Mouse (Mus musculus) left cerebral cortex, postnatal 10 days (tissue): ENCODE measurements at regions not wholly inside any gene's neighbourhood (a gene's known extent, or its start where the extent isn't known, plus 50 kb on each side); places are given as distances from the start of the nearest gene placed in this dataset.
A peak's percentile ranks its signal among the peaks of the same experiment; 100 is the strongest.

Source experiments
- DNase-seq, 2 experiments: peaks; one replicate each; pipeline ENCODE4 v3.0.0; 2021 to 2022; ENCODE audit warnings: low spot score in 2 of 2, mixed read lengths in 1 of 2; ENCODE audit errors: extremely low spot score in 1 of 2
- intact Hi-C: fragments of 180-260 bp; cut with DNase I; formaldehyde crosslinking; loops from one replicate; pipeline ENCODE4 v1.15.1; 2025

DNA sequence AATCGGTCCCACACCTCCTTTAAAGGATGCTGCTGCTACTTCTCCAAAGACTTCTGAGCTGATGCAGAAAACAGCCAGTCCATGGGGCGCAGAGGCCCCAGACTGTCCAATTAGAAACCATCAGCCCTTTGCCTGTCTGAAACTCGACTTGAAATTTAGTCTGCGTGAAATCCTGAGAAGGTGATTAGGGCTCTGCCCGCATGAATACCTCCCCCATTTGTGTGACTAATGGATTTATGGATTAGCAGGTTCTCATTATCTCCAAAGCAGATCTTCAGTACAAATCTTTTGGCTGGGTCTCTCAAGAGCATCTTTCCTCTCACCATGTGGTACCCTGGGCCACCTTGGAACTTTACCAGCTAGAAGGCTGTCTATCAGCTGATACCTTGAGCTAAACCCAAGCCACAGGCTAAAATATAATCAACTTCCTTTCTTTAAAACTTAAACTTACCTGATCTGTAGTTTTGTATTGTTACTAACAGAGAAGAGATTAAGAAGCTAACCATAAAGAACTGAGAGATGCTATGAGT lies 72.1 kb upstream of the Shb start:
- peak in 1 of 2 experiments; percentile 7 for DNase-seq
- intact Hi-C loops, result no loop called here

DNA sequence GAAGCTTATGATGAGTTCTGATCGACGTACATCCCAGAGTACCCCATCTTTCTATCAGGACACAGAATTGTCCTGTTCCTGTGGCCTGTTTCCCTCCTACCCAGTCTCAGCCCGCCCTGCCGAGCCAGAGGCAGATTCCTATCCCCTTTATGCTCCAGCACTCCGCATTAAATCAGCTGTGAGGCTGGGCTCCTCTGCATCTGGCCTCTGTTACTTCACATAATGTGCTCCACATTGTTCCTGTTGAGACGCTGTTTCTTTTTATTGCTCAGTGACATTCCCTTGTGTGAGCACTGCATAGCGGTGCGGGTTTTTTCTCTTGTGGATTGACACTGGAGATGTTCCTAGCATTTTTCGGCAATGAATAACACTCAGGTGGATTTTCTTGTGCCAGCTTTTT lies 68.2 kb upstream of the Shb start:
- no peak for DNase-seq
- intact Hi-C loops, result no loop called here

DNA sequence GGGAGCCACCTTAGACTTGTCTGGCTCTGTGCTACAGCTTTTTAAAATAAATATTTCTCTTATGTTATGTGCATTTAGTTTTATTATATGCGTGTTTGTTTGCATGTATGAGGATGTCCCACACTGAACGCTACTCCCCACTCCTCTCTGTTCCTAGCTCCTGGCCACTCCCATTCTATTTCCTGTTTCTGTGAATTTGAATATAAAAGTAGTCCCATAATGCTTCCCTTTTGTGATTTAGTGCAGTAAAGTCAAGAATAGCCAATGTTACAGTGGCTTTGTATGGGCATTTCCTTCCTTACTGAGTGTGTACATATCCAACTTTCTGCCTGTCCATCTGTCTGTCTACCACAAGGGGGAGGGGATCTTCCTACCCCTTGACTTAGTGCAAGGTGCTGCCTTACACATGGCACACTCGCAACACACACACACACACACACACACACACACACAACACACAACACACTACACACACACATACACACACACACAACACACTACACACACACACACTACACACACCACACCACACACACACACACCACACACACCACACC lies 61.2 kb upstream of the Shb start:
- DNase-seq, result no peak
- intact Hi-C loops, result no loop called here

DNA sequence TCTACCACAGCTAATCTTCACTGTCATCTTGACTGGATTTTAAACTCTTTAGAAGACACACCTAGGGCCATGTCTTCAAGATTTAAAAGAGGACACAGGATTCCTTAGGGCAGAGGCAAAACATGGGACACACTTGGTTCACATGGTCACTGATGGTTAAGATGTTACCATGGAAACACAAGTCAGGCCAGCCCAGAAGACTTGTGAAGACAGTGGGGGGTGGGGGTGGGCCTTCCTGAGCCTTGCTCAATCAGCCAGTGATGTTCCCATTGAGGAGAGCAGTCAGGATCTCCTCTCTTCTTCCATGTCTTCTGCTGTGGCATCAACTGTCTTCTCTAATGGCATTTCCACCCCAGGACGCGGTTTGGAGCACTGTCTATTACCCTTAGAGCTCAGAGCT lies 60.5 kb upstream of the Shb start:
- DNase-seq, result no peak
- intact Hi-C loops, result no loop called here

DNA sequence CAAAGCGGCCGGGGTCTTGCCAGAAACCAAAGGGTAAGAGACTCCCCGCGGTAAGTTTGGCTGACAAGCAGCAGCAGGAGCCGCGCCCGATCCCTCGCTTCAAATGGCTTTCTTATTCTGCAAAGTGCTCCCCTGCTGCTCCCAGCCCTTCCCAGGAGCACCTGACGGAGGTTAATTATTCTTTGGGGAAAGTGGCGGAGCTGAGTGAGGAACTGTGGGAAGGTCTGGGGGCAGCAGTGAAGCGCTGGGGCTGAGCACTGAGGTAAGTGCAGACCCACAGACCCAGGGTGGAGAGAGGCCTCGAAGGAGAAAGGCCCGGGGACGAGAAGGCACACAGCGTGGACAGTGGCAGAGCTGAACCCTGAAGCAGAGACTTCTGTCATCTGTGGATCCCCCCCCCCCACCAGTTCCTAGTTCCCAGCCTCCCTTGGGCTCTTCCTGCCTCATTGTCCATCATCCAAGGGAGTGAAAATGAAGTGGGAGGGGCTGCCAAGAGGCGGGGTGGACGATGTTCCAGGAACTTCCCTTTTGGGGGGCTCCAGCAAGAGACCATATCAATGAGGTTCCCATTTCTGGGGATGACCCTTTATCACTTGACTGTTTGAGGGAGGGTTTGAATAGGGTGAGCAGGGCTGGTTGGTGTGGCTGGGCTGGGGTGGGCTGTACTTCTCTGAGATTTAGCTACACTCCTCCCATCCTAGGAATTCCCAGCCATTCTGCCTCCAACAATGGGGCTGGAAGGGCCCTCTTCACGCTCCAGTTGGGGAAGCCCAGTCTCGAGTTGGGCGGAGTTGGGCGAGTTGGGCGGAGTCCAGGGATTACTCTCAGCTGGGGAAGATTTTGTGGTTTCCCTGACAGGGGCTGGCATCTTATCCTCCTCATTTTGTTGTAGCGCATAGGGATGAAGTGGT lies 59.4 kb upstream of the Shb start:
- DNase-seq, result no peak

DNA sequence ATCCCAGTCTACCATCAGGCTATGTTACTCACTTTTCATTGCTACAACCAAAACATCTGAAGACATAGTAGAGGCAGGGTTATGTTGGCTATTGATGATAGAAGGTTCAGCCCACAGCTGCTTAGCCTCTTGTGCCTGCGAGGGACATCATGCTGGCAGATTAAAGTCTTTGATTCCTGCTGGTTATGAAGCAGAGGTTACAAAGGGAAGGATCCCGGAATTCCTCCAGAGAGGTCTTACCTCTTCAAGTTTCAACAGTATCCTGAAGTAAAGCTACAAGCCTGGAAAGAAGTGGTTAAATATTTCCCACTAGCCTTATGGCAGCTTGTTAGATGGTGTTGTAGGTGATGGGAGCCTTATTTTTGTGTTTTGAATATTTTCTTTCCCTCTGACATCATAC lies 58.6 kb upstream of the Shb start:
- no peak for DNase-seq
- intact Hi-C loops, result no loop called here

More for the DNA sequence above, 59.4 kb upstream of the Shb start:
- intact Hi-C loops, result no loop called here

DNA sequence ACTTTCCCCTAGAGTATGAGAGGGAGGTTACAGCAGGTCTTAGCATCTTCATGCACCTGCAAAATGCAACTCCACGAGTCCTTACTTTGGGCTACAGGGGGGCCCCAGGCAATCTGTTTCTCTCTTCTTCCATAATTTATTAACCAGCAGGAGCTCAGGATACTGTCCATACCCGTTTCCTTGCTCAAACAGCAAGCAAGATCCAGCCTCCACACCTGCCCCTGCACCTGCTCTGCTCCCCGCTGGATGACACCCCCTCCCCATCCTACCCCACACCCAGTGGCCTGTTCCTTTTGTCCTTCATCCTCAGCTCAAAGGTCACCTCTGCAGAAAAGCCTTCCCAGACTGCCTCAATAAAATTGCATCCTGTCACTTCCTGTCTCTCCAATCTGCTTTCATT lies 56.1 kb upstream of the Shb start:
- no peak for DNase-seq
- intact Hi-C loops, result no loop called here

DNA sequence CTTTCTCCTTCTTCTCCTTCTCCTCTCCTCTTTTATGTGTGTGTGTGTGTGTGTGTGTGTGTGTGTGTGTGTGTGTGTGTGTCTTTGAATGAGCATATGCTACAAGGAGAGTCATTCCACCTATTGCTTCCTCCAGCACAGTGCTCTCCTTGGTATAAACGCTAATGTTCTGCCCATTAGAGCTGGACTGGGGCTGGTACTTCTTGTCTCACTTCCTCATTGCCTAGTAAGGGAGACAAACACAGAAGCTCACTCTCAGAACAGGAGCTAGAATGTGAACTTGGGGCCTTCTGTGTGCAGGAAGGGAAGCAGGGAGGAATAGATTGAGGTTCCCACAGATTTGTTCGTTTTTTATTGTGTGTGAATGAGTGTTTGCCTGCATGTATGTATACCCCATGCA lies 54.9 kb upstream of the Shb start:
- intact Hi-C loops, result no loop called here
- DNase-seq, result no peak

DNA sequence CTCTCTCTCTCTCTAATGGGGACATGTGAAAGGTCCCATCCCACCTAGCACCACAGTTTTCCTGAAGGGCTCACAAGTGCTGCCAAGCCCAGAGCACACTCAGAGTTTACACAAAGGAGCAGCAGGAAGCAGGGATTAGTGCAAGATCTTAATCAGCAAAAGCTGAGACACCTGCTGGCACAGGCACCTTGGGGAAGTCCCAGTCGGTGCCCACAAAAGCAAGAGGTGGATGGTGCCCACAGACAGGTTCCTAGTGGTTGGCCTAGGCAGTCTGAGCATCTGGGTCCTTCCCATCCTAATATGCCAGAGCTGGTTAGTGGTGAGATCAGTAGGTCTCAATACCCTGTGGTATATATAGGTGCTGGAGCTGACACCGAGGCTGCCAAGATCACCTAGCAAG lies 54.0 kb upstream of the Shb start:
- DNase-seq, result no peak
- intact Hi-C loops, result no loop called here

DNA sequence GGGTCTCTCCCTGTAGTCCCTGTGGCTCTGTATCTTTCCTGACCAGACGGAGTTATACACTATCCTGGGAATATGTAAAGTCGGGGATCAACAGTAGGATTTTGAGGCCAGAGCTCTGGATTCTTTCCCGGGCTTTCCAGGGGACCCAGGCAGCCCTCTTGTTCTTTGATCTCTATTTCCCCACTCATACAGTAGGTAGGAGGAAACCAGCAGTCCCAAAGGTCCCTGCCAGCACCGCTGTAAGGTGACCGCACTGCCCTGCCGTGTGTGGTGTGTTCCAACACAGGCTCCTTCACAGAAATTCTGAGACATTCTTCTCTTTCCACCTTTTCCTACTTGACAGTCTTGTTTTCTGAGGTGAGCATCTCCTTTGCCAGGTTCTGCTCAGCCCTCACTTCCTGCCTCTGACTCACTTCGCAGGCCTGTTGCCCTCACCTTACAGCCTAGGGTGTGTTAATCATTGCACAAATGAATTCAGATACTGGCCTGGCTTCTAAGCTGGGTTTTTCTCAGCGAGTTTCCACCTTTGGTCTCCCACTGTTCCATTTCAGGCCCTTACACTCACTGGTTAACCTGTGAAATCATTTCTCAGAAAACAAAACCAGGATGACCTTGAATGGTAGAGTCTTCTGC lies 53.0 kb upstream of the Shb start:
- intact Hi-C loops, result no loop called here
- no peak for DNase-seq

DNA sequence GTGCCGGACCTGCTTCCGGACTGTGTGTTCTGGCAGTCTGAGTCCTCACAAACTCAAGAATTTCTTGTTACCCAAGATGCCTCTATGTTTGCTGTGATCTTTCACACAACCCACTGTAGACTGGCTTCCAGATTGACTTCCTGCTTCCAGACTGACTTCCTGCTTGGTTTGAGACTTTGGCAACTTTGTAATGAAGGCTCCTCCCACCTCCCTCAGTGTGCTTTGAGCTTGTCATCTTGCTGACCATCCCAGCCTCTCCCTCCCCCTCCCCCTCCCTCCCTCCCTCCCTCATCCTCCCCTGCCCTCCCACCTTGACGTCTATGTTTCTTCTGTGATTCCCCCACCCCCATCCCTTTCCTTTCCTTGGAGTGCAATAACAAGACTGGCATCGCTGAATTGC lies 51.7 kb upstream of the Shb start:
- intact Hi-C loops, result no loop called here
- no peak for DNase-seq

DNA sequence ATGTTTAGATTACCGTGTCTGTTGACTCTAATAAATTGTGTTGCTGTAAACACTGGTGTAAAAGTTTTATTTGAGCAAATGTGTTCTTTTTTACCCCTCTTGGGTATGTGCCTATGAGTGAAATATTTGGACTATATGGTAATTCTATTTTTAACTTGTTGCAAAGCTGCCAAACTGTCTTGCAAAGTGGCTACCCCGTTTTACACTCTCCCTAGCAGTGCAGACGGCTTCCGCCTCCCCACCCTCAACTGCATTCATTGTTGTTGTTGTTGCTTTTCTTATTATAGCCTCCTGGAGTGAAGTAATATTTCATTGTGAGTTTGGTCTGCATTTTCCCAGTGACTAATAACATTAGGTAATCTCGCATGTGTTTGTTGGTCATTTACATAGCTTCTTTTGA lies 50.2 kb upstream of the Shb start:
- DNase-seq, result no peak
- intact Hi-C loops, result no loop called here
